Mouse (Mus musculus) layer of hippocampus, adult 9-11 months (tissue): Measurements from ENCODE around the gene Gprc5d.

Experiments used
- DNase-seq: peaks from one replicate; pipeline ENCODE4 v3.0.0; 2022

The Gprc5d gene

GRCm38 (mm10) chr6:135118183-135118582 is at the start of gene Gprc5d:
TSS of gene Gprc5d (minus strand) at chr6:135118283.
- DNase-seq, result no peak

DNA sequence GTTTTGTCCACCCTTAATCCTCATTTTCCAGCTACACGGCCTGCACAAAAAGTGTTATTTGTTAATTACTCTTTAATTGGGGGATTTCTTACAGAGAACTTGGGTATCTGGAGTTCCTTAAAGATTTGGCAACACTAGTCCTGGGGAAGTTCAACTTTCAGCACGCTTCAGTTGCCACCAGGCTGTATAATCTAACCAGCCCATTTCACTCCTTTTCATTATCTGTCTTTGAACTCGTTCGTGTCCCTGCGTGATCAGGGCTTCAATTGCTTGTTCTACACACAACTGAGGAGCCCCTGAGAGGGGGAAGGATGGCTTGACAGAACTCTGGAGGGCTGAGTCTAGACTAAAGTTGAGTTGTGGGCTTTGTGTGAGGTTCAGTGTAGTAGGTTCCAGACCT is 48.6 kb upstream of the Gprc5d start:
- no peak for DNase-seq

GRCm38 (mm10) chr6:135166262-135166661 is 48.2 kb upstream of the Gprc5d start:
- DNase-seq, result no peak

GRCm38 (mm10) chr6:135165706-135166105 is 47.6 kb upstream of the Gprc5d start:
- DNase-seq, result no peak

- no peak for DNase-seq
Observed at GRCm38 (mm10) chr6:135165191-135165590, 47.1 kb upstream of the Gprc5d start.

GRCm38 (mm10) chr6:135162861-135163260 is 44.8 kb upstream of the Gprc5d start:
- DNase-seq, result no peak

DNA sequence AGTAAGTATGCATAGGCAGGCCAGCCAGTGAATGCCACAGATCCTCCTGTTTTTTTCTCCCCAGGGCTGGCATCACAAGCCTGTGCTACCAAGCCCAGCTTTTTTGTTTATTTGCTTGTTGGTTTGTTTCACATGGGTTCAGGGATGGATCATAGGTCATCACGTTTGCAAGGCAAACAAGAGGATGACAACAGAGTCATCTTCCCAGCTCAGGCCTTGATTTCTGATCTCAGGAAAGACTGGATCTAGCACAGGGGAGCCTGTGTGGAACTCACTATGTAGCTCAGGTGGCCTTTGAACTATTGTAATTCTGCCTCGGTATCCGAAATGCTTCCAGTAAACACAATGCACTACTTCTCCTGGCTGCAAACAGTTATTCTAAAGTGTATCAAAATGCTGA is 44.2 kb upstream of the Gprc5d start:
- no peak for DNase-seq

DNA sequence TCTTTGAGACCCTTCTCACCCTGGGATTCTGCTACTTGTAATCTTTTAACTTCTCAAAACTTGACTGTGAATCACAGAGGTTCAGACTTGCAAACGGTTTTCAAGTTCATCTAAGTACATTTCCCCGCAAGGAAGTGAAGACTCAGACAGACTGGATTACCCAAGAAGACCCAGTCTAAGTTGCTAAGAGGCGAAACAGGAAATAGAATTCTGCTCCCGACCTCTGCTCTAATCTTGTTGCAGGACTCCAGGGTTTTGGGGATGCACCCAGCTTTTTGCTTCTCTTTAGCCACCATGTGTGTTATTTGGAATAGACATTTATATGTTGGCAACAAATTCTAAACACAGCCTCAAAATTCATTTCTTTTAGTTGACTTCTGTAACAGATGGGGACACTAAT is 43.3 kb upstream of the Gprc5d start:
- no peak for DNase-seq

GRCm38 (mm10) chr6:135158509-135158908 is 40.4 kb upstream of the Gprc5d start:
- DNase-seq, result no peak

DNA sequence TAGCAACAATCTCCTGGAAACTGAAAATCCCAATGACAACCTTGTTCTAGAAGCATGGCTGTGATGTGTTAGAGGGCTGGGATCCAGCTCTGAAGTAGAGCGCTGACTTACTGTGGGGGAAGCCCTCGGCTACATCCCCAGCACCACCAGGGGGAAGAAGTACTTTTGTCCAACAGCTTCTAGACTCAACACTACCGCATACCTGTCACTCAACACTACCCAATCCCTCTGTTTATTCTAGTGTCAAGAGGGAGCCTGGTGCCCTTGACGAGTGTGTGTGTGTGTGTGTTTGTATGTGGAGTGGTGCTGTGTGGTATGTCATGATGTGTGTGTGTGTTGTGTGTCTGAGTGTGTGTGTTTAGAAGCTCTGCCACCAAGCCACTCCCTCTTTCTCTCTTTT is 39.4 kb upstream of the Gprc5d start:
- DNase-seq, result no peak

- no peak for DNase-seq
Observed at GRCm38 (mm10) chr6:135156597-135156996, 38.5 kb upstream of the Gprc5d start.

GRCm38 (mm10) chr6:135153719-135154118 is 35.6 kb upstream of the Gprc5d start:
- no peak for DNase-seq

- DNase-seq, result no peak
Observed at GRCm38 (mm10) chr6:135150311-135150710, 32.2 kb upstream of the Gprc5d start.

GRCm38 (mm10) chr6:135149722-135150121 is 31.6 kb upstream of the Gprc5d start:
- no peak for DNase-seq

DNA sequence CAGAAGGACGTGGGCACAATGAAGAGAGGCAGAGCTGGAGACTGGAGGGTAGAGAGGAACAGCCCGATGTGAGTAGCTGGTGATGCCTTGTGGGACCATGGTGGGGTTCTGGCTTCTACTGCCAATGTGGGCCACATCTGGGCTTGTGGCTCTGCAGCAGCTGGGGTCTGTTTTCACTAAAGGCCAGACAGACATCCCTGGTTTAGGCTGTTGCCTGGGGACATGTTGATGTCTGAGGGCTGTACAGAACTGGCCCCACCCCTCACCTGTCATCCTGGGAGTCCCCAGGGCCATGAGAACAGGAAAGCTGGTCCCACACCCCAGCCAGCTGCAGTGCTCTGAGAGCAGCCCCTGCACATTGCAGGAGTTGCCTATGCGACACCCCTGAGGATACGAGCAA is 31.1 kb upstream of the Gprc5d start:
- no peak for DNase-seq

DNA sequence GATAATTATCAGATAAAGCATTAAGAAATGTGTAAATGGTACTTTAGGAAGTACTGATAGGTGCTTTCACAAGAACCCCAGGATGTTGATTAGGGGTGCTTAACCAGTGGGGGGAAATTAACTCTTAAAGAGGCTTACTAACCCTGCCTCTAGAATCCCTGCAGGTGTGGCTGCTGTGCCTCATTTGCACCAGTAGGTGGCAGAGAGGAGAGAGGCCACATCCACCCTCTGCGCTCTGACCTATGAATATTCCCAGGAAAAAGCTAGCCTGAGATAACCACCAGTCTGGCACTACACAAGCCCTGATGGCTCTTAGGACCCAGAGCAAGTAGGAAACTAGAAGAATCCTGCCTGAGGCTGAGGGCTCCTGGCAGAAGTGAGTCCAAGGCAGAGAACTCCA is 30.4 kb upstream of the Gprc5d start:
- no peak for DNase-seq

GRCm38 (mm10) chr6:135145976-135146375 is 27.9 kb upstream of the Gprc5d start:
- DNase-seq, result no peak

DNA sequence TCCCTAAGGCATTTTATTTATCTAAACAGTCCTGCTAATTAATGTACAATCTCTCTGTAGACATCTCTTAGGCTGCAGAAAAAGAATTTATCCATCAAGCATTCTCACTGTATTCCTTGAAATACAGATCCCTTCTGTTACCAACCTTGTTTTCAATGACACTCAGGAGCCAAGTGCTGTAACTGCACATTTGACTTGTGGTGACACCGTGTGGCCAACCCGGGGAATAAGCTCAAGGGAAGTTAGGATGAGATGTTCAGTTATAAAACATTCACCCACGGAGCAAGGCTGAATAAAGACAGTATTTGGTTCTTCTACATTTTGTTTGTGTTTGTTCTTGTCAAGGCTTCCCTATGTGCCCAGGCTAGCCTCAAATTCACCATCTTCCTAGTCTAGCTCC is 26.4 kb upstream of the Gprc5d start:
- DNase-seq, result no peak

GRCm38 (mm10) chr6:135143151-135143550 is 25.1 kb upstream of the Gprc5d start:
- DNase-seq, result no peak

GRCm38 (mm10) chr6:135141451-135142147 is 23.5 kb upstream of the Gprc5d start:
- DNase-seq, result no peak

- no peak for DNase-seq
Observed at GRCm38 (mm10) chr6:135138746-135139145, 20.7 kb upstream of the Gprc5d start.

DNA sequence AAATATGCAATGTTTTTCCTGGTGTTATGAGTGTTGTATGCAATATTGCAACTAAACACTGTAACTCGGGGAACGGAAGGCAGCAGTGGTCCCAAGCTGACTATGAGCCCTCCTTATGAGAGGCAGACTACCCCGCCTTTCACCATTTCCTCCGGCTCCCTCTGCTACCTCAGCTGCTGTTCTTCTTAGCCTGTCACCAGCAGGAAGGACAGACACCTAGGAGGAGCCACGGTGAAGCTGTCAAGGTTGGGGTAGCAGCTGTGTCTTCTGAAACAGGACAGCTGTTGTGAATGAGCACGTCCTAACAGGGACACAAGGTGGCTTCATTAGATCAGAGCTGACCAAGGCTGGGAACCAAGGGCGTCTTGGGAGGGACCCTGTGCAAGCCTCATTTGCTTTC is 20.1 kb upstream of the Gprc5d start:
- no peak for DNase-seq

GRCm38 (mm10) chr6:135137736-135138135 is 19.7 kb upstream of the Gprc5d start:
- DNase-seq, result no peak

DNA sequence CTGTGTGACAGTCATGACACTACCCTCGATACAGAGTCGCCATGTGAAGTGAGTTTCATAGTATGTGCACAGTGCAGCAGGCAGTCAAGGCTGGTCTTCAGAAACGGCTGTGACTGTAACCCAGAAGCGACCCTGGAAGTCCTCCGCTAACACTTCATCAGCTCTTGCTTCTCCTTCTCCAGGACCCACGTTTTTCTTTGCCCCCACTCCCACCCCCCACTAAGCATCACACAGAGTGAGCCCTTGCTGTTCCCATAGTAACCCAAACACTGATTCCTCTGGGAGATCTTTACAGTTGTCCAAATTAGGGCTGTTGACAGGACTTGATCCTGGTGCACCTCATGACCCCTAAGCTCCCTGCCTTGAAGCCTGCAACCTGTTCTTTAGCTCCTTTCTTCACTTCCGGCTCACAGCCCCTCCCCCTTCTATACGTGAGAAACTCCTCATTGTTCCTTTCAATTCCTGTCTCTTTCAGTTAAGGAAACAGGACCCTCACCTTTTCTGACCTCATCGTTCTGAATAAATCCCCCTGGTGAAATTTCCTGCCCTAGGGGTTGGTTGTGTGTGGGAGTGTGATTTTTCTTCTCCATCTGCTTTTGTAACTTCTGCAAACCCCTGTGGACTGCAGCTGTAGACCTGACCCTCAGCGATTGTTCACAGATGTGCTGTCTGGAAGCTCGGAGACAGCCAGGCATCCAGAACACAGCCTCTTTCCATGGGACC is 18.5 kb upstream of the Gprc5d start:
- DNase-seq, result no peak

- DNase-seq, result no peak
Observed at GRCm38 (mm10) chr6:135135735-135136134, 17.7 kb upstream of the Gprc5d start.
